Mouse (Mus musculus): ENCODE measurements around the gene C1qbp. TPM values are rescaled to one million over a fixed set of nuclear protein-coding genes. Genes with fewer than 3 reads are reported as not detected.
A peak's percentile ranks its signal among the peaks of the same experiment; 100 is the strongest.

C1qbp gene
- 234 and 249 TPM in 2 replicates for total RNA-seq (2021)
- long read RNA-seq, experiment 1, transcript C1qbp-201 (6 exons, 1,175 nt): major isoform, 261 of 268 reads
- long read RNA-seq, experiment 1, partial matches to known transcripts: 2 of 268 reads
- long read RNA-seq, experiment 1, other reads (novel, unspliced or antisense): 5 of 268 reads
- long read RNA-seq, experiment 2, transcript C1qbp-201 (6 exons, 1,175 nt): major isoform, 223 of 240 reads
- long read RNA-seq, experiment 2, partial matches to known transcripts: 4 of 240 reads
- long read RNA-seq, experiment 2, other reads (novel, unspliced or antisense): 12 of 240 reads

DNA sequence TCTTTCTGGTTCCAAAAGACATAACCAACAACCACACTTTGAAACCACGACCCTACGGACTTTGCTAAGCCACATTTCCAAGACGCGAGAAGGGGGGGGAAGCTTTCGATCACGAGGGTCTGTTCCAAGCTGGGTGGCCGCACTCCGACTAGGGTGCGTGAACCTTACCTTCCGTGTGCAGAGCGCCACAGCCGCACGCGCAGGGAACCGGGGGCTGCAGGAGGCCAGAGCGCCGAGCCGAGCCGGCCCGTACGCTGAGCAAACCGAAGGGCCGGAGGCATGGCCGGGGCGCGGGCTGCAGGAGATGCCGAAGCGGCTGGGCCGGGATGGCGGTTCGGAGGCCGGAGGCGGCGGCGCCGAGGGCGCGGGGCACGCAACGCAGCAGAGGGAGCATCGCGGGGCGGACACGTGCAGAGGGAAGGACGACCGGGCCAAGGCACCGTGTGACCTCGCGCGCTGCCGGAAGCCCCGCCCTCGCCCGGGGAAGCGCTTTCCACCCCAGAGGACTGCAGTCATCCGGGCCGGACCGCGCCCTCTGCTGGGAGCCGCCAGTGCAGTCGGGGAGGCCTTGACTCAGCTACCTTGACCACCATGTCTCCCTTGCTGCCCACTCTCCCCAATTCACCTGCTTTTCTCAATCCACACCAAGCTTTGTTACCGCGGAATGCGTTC lies at the start of gene C1qbp:
Gene C1qbp (minus strand): TSS at position 470 of the 672 bp plus-strand sequence.
- DNase-seq: peak; percentile 99

DNA sequence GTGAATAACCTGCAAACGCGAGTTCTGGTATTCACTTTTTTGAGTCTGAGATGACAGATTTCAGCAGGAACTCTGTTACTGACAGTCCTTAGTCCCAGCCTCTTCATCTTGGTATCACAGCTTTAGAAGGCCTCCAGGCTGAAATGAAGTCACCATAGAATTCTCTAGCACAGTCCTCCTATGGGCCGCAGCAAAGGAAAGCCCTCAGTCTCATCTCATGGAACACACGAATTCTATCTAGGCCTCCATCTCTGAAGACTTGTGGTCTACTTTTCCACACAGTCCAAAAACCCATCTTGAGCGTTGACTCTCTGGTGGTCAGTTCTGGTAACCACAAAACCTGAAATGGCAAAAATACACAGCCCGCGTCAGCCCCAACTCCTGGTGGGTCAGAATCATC lies 49.2 kb upstream of the C1qbp start:
- DNase-seq: no peak

DNA sequence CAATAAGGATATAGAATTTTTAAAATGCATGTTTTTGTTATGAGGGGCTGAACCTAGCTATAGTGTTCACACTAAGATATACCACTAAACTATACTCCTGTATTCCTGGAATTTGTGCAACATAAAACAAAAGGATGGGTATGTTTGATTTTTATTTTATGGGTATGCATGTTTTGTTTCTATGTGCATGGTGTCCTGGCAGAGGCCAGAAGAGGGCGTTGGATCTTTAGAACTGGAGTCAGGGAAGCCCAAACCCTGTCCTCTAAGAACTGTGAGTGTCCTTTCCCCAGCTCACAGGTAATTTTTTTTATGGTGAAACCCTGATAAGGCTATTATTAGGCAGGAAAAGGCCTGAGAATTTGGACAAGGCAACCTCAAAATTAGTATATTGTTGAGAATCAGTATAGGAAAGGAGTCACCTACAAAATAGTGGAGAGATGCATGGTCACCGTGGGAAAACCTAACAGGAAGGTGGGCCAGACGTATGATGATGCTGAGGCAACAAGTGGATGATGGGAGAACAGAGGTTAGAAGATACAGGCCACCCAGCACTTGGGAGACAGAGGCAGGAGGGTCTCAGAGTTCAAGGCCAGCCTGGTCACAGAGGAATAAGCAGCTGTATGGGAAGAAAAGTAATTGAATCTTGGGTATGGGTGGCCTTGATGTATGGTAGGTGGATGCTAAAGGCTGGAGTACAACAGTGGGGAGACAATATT lies 46.7 kb upstream of the C1qbp start:
- no peak for DNase-seq

DNA sequence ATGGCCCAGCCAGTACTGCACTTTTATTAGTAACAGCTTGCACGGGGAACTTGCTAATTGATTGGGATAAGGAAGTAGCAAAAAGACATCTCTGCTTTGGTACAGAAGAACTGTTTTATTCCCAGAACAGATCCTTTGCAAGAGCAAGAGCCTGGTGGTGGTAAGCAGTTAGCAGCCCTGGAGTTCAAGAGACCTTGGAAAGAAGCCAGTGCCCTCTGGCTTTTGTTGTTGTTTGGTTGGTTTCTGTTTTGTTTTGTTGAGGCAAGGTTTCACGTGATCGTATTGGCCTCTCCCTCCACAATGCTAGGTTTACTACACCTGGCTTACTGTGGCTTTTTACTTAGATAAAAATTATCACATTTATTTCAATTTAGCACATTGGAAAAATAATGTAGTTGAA lies 45.5 kb upstream of the C1qbp start:
- no peak for DNase-seq

DNA sequence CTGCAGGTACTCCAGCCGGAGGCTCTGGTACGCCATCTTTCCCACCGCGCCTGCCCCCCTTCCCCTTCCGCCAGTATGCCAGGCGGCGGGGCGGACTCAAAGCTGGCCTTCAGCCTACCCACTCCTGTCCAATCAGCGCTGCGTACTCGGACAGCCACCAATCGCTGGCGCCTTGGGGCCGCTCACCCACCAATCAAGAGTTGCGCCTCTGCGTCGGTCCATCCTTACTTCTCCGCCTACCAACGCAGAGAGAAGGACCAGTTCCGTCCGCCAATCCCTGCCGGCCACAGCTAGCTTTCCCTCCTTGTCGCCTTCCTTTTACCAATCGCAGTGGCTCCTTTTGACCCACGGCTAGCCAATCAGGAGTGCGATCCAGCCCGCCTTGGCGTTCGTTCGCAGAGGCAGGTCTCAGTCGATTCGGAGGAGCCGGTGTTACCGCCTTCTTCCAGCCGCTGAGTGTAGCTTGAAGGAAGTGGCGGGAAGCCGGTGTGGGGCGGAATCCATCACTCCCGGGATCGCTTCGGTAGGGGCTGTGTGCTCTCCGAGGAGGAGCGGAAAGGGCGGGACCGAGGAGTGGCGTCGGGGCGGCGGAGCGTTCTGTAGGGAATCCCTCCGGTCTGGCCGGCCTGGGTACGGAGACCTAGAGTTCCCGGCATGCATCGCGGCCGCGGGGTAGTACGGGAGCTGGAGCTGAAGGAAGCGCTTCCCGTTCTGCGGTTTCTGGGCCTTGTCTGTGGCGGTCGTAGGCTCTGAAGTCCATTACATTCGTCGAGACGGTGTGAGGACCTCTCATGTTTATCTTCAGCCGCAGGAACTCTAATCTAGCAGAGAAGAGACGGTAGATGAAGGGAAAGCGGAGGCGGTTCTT lies 36.6 kb upstream of the C1qbp start, which contains the start of the genes Mis12 and Derl2:
Gene Mis12 (plus strand): TSS at position 411 of the 868 bp plus-strand sequence.
Gene Derl2 (minus strand): TSS at position 641 of the 868 bp plus-strand sequence.
- DNase-seq: peak; percentile 98

DNA sequence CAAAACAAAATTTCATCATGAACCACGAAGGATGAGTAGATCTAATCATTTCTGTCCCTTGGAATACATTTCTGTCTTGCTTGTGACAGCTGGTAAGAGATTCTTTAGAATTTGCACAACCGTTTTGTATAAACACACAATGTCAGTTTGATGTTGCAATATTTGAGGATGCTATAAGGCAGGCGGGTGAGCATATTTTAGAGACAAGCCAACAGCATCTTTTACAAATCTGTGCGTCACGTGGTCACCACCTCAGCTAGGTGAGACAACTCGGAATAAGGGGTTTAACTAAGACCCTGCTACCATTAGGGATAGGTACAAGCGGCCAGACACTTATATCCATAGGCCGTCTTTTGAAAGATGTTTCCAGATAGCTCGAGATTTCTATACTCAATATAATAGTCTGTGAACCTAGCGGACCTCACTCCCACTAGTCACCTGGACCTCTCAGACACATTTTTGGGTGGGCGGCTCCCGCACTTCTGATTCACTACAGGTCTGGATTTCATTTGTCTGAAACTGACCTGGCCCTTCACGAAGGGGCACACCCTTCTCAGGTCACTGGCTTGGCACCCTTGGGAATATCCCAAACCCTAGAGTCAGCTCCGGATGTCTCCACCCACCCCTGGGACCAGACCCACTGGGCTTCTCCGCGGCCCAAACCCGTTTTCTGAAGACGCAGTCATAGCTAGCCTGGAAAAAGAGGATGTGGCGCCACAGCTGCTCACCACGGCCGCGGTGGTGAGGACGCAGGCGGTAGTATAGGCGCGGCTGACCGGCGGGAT lies 35.8 kb upstream of the C1qbp start:
- DNase-seq: no peak

DNA sequence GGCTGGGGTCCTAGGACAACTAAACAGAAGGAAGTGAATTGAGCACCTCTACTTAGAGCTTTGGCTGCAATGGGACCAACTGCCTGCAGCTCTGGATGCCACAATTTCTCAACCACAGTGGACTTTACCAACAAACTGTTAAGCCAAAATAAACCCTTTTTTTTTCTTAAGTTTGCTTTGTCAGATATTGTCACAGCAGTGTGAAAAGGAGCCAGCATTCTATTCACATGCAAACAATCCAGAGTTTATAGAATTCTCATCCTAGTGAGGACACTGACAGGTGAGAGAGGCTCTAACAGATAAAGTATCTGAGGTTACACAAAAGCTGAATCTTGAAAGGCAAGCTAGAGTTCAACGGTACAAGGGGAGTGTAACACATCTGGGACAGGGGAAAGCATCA lies 34.2 kb upstream of the C1qbp start:
- DNase-seq: no peak

DNA sequence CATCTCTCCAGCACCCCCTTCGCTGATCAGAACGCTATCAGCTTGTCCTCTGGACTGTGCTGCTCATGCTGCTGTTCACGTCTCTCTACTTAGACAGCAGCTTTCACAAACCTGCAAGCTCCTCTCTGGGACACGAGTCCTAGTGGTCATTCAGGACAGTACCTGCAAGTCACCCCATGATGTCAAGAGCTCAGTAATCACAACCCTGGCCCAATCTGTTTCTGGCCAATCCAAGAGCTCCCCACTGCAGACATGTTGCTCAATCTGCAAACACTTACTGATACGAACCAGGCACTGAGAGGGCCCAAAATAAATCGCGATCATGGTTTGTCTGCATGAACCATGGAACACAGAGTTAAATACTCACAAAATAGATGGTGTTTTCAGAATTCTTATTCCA lies 29.9 kb upstream of the C1qbp start:
- no peak for DNase-seq

DNA sequence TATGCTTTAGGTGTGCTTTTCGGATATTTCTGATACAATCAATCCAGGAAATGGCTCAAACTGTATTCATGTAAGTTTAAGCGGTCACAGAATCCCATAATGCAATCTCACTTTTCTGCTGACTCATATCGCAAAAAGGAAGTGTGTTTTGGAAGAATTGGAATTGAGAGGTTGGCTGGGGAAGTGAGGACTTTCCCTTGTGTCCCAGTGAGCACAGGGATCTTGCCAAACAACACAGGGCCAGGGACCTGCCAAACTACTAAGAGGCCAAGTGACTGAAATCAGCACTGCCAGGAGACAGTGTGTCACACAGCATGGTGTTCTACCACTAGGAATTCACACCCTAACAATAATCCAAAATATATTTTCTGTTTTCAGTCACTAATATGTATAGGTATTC lies 25.5 kb upstream of the C1qbp start:
- DNase-seq: peak; percentile 52

DNA sequence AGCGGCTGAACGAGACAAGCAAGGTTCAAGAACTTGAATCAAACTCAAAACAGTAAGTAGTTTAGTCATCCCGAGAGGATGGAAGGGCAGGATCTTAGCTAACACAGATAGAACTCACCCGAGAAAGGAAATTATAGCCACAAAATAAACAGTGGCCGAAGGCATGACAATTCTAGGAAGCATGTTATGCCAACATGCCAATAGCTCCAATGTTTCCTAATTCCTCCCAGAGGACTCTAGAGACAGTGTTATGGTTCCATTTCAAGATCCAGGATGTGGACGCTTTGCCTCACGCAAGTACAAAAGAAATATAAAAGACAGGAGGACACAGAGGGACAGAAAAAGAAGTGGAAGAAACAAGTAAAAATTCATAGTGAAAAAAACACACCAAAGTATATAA lies 25.0 kb upstream of the C1qbp start:
- DNase-seq: no peak

DNA sequence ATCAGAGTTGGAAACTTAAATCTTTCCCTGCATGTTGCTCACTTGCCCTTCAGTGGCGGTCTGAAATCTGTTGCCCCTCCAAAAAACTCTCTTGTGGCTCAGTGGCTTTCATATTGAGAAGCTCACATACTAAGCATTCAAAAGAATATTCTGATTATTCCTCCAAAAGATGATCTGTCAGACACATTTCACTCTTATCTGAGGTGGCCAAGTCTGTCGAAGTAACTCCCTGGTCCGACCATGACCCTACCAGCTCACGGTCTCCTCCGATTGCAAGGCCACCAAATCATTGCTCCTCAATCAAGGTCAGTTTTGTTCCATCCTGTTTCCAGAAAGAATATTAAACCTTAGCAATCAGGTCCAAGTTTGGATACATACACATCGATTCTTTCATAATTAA lies 24.2 kb upstream of the C1qbp start:
- peak; percentile 18 for DNase-seq

DNA sequence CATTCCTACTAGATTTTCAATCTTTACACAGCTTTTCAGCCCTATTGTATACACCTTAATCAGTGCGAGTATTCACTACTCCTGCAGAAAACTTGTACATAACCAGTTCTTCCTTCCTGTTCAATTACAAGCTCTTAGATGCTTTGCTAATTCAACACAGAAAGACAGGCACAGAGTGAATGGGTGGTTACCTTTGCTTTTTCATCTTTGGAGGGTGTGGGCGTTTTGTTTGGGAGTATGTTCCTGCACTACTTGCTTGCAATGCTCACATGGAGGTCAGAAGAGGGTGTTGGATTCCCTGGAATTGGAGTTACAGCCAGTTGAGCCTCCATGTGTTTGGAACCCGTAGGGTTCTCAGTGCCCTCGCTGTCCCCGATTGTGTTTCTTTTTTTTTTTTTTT lies 22.2 kb upstream of the C1qbp start:
- DNase-seq: no peak

DNA sequence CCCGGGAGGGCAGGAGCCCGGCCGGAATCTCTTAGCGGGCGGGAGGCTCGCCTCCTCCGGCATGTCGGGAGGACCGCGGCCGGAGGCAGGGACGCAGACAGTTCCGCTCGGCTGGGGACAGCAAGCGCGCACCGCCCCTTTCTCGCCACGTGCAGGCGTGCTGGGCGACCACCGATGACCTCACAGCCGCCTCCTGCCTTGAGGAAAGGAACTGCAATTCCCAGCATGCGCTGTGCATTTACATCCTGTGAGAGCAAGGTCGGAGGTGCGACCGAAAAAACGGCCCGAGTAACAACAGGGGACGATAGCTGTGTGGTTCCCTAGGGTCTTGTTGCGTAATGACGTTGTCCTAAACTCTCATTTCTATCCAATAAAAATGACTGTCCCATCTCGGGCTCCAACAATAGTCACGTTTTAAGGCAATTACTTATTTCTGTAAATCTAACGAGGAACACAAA lies 21.5 kb upstream of the C1qbp start, which contains the start of gene Dhx33:
Gene Dhx33 (minus strand): TSS at position 122 of the 458 bp plus-strand sequence.
- peak; percentile 98 for DNase-seq

DNA sequence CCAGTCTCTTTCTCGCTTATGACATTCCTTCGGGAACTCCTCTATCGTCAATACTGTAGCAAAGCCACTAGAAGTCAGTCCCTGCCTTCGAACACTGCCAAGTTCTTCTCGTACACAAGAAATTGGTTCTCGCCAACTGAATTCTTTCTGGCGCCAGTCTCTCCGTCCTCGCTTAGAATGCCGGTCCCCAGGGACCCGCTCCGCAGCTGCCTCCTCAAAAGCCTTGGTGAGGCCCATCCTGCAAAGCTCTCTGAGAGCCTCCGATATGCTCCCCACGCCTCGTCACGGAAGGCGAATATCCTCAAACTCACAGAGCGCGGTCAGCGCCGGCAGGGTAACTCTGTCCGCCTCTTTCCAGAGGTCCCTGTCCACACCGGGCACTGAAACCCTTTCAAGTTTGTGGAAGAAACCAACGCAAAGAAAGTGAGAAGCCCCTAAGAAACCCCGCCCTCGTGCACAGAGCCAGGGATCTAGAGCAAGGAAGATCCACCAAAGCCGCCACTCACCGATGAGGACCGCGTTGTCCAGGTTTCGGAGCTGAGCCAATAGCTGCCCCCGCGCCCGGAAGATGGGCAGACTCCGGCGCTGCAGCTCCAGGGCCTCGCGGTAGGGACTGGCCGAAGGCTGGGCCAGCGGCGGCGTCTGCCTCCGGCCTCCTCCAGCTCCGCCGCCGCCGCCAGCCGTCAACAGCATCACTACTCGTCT lies 20.9 kb upstream of the C1qbp start:
- peak; percentile 82 for DNase-seq

DNA sequence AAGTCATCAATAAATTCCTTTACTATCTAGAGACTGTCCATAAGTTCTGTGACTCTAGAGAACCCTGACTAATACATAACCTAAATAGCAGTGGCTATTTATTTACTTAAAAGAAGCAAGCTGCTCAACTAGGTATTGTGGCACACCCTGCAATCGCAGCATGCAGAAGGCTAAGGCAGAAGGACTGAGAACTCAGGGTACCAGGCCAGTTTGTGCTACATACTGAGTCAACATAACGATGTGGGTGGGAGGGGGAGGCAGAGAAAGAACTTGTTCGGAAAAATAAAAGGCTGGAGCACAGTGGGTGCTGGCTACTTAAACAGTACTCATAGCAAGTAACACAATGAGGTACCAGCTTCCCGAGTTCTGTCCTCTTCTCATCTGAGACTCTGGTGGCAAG lies 18.3 kb upstream of the C1qbp start:
- no peak for DNase-seq

DNA sequence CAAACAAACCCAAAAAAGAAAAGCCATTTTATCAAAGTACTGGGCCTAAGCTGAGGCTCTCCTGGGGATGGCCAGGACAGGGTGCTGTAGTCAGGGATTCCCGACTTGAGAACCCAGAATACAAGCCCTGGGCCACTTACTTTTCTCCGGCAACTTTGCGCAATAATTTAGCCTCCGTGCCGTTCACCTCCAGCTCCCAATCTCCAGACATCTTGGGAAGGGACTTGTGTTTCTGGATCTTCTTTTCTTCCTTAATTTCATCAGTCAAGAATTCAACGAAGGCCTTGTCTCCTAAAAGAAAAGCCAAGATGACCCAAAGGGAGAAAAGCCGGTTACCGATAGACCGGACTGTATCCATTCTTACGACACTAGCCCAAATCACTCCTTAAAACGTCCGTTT lies 796 bp downstream of the C1qbp start:
- no peak for DNase-seq

DNA sequence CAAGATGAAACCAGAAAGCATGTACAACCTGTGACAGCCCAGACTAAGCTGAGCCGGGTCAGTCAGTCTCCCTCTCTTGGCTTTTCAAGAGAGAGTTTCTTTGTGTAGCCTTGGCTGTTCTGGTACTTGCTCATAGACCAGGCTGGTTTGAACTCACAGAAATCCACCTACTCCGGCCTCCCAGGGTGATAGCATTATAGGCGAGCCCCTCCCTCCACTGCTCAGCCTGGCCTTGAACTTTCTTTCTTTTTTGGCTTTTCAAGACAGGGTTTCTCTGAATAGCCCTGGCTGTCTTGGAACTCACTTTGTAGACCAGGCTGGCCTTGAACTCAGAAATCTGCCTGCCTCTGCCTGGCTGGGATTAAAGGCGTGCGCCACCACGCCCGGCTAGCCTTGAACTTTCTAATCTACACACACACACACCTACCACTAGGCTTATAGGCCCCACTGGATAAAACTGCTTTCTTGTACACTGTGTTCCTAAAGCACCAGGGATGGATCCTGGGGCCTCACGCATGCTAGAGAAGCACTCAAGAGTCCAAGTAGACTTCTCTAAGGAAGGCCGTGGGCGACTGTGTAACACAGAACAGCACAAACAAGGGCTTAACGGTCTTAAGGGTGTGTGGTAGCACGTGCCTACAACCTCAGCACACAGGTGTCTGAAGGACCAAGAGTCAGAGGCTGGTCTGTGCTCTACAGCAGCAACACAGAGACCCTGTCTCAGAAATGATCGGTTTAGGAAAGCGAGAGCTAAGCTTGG lies 1.9 kb downstream of the C1qbp start:
- no peak for DNase-seq

DNA sequence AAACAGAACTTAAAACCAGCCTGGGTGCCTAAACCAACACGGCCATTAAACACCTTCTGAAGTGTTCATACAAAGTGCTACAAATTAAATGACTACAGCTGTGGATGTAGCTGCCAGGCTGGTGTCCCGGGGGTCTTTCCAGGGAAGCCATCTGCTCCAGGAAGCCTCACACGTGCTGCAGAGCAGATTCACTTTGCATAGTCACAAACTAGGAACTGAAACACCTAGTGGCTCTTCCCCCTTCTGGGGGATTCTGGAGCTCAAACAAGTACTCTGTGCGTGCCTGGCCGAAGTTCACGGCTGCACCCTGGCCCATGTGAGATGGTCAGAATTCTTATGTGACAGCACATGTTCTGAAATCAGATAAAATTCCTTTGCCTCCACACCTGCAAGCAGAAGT lies 2.6 kb downstream of the C1qbp start:
- no peak for DNase-seq

DNA sequence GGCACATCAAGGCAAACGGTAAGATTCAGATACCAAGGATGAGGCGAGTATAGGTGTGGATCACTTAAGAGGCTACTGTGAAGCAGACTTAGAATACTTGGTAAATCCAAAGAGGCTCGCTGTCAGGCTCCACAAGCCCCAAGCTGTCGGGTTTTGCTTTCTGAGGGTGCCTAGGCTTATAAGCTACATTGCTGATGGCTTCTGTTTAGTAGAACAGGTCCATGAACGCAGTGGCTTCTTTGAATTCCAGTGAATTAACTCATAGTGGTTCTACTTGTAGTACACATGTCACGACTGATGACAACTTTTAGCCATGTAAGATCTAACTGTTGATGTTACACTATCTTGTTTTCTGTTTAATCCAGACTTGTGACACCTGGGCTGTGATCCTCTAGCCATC lies 5.5 kb downstream of the C1qbp start:
- DNase-seq: no peak

DNA sequence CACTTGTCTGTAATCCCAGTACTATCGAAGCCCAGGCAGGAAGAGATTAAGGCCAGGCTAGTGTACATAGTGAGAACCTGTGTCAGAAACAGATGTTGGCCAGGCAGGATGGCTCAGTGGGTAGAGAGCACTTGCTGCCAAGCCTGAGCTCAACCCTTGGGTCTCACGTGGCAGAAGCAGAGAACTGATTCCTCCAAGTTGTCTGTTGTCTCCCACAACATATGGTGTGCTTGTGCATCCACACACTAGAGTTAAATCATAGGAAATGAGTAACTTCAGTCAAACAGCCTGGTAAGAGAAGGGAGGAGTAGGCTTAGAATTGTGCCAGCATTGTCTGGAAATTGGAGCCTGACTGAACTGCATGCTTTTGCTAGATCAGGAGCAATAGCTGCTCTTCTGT lies 7.6 kb downstream of the C1qbp start:
- no peak for DNase-seq

All from adrenal gland, postnatal 14 days (tissue).